Mouse (Mus musculus): ENCODE data around the gene Doc2b.

The Doc2b gene

DNA sequence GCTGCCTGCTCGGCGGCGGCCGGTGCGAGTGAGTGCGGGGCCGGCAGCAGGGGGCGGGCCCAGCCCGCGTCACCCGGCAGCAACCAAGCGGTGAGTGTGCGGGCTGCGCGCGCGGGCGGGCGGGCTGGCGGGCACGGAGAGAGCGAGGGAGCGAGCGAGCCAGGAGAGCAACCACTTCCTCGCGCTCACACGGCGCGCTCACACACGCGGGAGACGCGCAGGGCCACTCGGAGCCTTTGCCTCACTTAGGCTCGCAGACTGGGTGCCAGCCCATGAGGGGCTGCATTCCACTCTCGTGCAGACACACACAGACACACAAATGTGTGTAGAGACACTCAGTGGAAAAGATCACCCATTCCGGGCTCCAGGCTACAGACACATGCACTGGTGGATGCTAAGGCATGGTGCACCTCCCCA lies at the start of gene Doc2b:
Gene Doc2b (minus strand): TSS at position 21 of the 417 bp plus-strand sequence.
- peak; percentile 80 for DNase-seq

DNA sequence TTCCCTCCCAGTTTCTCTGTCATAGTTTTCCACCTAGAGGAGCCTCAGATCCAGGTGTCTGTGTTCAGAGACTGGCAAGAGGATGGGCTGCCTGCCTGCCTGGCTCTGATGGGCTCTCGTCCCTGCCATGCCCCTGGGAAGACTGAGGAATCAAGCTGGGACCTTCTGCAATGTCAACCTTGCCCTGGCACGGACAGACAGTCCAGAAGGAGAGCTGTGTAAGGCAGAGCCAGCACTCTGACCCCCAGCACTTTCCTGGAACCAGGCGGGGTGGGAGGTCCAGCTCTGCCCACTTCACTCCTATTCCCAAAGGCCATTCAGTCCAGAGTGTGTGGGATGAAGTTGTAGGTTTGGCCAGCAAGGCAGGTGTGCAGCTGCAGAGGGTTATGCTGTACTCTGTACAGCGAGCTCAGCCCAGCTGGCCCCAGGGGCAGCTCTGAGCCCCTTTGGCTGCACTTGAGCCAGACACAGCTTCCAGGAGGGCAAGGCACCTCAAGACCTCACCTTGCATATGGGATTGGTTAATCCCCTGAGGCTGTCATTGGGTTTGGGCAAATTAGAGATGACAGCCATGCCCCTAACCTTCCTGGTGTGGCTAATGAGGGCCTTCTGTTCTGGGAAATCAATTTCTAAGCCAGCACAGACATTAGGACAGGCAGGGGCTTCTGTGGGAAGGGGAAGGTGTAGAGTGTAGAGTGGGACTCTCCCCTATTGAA lies 47.2 kb upstream of the Doc2b start:
- DNase-seq, result no peak

DNA sequence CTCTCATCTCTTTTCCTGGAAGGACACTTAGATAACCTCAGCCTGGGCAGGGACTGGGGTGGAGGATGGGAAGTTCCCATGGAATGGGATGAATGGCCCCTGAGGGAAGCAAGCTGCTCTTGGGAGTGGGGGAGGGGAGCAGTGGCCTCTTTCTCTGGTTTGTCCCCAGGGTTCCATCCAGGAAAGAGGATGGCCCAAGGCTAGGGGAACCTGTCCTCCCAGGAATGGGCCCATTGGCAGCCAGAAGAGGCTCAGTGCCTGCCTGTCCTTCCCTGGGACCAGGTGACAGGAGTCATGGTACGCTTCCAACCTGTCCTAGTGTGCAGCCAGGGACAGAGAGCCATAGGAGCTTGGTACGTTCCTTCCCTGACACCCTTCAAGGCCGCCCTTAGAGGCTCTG lies 45.7 kb upstream of the Doc2b start:
- no peak for DNase-seq

DNA sequence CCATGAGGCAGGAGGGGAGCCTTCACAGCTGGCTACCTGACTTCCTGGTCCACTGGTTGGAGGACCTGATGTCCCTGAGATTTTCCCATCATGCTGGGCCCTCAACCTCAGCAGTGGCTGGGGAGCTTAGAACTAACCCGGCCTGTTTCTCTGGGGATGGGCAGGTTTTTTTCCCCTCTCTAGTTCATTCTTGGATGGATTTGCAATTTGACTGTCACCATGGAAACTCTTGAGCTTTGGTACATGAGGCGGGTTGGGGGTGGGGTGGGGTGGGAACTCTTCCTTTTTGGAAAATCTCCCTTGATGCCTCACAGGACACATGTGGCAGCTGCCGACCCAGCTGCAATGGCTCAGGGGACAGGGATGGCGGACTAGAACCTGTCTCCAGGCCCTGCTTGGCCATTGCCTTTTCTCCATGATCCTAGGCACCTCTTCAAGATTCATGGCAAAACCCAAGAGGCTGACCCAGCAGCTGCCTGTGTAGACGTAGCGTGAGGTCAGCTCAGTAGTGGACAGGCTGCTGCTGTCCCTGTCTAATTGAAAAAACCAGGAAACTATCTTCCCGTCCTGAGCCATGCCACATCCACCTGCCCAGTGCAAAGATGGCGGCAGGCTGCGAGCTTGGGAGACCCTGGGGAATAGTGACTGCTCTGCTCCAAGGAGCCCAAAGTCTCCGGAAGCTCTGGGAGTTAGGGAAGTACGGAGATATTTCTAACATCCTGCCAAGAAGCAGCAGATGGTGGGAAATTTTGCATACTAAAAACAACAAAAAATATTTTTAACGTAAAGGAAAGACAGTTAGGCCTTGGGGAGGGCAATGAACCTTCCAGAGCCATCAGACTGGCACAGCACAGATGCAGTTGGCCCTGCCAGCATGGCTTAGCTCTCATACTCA lies 43.9 kb upstream of the Doc2b start:
- DNase-seq, result peak; percentile 25

DNA sequence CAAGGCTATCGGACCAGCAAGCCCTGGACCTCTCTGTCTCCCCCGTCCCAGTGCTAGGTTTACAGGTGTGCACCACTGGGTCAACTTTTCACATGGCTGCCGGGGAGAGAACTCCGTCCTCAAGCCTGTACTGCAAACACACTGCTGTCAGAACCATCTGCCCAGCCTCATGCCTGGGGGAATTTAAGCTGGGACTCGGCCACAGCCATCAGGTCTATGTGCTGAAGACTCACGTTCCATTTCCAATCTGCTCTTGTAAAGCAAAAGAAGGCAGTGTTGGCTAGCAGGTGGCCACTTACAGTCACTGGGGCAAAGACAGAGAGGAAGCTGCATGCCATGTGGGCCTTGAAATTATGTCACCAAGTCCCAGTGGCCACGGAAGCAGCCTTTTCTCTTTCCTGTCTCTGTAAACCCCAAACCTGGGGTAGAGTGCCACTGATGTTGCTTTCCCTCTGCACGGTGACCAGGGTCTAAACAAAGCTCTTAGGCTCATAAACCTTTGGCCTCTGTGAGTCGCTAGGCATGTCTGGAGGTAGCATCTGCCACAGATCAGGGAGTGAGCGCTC lies 43.1 kb upstream of the Doc2b start:
- DNase-seq, result peak; percentile 17

DNA sequence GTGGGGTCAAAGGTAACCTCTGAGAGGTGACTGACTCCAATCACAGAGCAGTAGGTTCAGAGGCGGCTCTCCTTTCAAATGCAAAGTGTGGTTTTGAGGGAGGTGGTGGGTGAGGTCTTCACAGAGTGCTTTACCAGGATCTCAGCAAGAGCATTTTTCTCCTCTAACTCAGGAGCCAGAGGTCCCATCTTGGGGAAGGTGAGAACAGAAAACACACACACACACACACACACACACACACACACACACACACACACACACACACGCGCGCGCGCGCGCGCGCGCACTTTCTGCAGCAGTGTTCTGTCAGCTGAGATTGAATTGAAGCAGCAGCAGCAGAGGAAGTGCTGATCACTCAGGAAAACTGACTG lies 40.4 kb upstream of the Doc2b start:
- no peak for DNase-seq

DNA sequence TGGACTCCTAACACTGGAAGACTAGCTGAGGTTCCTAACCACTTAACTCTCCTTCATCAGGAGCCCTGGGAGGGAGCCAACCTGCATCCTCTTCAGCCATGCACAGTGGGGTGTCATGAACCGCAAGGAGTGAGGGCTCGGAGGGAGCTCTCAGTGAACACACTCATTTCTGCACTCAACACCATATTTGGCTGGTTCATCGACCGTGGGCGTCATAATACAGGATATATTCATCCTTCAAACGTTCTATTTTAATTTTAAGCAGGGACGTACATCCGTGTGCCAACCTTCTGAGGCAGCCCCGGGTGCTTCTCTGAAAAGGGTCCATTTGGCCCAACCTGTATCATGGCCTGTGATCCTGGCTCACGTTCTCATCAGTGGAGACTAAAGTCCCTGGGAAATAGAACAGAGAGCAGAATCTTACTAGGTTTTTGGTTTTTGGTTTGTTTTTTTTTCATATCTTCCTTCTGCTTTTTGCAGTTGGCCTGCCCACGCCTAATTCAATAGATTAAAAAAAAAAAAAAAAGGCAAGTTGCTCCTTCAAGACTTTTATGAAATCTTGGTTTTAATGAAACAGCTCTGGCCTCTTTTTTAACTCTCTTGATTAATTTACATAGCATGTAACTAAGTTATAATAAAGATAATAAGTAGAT lies 39.9 kb upstream of the Doc2b start:
- no peak for DNase-seq

DNA sequence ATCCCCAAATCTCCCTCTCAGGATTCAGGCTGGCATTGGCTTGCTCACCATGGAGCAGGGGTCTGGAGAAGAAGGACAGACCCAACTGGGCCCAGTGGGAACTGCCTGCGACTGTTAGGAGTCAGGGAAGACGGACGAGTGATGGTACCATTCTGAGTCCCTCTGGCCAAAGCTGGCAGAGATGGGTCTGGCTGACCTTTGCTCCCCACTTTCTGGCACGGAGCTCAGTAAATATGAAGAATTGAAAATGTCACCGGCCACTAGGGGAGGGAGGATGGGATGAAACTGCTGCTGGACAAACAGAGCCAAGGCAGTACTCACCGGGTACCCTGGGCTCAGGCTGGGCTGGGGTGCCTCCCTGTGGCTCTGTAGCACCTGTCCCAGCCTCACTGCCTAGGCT lies 37.2 kb upstream of the Doc2b start:
- no peak for DNase-seq

DNA sequence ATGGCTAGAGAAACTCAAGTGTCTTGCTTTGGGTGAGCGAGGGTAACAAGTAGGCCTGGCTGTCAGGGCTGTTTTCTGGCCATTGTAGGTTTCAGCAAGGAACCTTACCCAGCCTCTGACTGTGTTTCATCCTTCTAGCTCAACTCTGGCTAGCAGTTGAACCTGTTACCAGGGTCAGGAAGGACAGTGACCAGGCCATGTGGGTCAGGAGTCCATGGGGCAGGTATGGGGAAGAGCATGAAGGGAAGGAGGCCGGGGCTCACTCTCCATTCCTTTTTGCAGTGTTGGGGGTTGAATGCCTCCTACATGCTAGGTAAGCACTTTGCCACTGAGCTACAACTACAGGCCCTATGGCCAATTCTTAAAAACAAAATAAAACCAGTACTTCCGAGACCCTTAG lies 34.5 kb upstream of the Doc2b start:
- no peak for DNase-seq

DNA sequence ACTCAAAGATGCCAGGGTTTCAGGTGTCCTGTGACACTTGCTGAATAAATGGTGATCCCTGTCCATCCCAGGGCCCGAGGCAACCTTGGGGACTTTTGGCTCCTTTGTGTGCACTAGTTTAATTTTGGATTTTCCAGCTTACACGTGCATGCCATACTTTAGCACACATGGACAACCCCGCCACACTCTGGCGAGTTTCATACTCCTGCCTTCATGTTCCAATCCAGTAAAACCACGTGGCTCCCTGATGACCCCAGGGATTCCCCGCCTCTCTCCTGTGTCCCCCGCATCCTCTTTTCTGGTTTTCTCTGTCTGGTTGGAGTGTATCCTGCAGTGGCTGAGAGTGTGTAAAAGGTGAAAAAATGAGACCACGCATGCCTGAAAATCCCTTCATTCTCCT lies 31.6 kb upstream of the Doc2b start:
- DNase-seq, result no peak

DNA sequence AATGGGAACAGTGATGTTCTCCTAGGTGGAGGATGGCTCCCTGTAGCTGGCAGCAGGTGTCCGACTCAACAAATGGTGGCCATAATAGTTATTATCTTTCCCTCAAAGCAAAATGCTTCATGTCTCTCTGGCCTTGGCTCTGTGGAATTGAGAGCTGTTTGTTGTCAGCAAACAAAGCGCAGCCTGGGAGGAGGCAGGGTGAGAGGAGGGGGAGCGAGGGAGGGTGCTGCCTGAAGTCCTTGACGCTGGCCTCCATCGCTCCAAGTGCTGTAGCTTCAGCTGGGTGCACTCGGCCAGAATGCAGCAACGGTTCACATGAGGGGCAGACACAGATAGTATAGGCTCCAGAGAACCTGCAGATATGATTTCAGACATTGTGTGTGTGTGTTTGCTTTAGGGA lies 27.7 kb upstream of the Doc2b start:
- DNase-seq, result no peak

DNA sequence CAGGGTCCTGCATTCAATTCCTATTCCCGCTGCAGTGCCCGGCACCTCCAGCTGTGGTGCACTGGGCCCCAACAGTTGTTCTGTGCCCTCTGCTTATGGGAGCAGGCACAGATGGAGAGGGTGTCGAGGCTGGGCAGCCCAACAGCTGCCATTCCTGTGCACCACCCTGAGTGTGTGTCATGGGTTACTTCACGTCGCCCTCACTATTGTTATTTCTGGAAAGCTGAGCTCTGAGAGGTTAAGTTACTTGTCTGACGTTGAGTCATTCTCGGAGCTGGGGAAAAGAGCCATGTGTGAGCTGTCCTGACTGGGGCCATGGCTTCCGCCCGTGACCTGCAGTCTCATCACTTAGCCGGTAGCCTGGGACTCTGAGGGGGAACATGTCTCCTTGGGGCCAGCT lies 17.2 kb upstream of the Doc2b start:
- DNase-seq, result no peak

DNA sequence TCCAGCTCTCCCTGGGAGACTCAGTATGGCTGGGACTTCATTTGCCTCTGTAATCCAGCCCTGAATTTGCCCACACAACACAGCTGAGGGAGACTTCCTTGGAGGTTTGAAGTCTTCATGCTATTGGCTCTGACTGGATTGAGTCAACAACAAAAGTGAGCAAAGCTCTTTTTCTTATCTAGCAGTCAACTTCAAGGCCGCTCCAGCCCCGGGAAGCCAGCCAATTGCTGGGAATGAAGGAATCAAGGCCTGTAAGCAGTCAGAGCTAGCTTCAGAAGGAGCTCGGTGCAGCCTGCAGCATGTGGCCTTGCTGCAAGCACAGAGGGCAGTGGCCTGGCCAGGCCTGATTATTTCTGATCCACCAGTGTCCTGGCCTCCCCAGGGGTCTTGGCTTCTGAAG lies 16.1 kb upstream of the Doc2b start:
- DNase-seq, result peak; percentile 65

DNA sequence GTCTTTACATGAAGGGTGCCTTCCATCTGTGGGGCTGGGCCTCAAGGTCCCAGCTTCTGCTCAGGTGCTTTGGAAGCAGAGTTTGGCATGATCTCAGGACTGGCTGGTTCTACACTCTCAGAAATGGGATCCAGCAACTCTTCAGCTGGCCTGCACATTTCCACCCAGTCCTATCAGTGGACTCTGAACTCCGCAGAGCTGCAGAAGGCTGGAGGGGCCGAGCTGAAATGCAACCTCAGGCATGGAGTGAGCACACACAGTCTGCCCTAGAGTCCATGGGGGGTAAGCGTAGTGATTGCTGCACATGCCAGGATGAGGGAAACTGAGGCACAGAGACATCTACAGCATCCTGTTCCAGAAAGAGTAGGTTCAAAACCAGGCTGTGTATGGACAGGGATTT lies 14.7 kb upstream of the Doc2b start:
- no peak for DNase-seq

DNA sequence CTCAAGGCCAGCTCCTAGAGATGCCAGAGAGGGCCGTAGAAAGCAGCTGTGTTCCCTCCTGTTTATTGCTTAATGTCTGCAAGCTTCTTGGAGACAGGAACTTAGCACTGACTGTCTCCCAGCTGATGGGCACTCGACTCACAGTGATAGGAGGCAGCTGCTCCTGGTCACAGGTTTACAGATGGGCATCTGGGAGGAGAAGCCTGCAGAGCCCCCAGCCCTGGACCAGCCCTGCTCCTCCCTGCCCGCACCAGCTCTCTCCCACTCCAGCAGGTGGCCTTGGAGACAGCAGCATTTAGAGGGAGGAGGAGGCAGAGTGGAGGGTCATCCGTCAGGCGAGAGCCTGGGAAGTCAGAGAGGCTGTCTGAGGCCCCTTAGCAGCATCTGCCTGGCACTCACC lies 11.6 kb upstream of the Doc2b start:
- no peak for DNase-seq

DNA sequence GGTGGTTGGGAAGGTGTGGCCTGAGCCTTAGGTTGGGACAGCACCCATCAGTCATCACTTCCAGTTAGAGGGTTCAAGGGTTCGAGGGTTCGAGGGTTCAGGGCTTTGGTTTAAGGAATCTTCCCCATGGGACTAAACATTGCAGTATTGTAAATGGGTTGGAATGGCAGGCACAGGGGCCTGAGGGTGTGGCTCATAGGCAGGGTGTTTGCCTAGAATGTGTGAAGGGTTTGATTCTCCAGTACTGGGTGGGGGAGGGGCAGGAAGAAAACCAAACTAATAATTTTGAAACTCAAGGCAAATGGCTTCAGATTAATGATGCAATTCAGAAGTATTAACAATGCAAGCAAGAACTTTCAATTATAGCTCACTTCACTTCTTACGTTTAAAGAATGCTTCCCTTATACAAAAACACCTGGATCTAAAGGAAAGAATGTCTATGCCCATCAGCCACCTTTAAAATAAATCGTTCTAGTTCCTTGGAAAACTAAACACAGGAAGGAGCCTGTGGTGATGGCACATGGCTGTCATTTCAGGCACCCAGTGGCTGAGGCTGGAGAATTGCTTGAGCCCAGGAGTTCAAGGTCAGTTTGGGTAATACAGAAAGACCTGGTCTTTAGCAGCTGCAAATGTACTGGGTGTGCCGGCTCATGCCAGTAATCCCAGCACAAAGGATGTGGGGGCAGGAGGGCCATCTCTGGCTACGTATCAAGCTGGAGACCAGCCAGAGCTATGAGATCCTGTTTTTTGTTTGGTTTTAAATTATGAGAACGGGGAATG lies 6.1 kb upstream of the Doc2b start:
- no peak for DNase-seq

DNA sequence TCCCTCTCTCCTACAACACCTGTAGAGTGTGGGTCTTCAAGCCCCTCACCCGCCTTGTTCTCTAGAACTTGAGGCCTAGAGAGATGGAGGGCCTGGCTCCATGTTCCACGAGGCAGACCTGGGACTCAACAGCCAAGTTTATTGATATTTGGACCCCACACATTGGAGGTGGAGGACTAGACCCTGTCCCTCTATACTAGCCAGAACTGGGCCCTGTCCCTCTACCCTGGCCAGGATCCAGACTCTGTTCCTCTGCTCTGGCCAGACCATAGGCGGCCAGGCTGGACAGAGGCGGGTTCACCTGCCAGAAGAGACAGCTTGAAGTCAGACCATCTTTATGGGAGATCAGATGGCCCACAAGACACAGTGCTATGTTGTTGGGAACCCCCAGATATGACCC lies 5.5 kb upstream of the Doc2b start:
- no peak for DNase-seq

DNA sequence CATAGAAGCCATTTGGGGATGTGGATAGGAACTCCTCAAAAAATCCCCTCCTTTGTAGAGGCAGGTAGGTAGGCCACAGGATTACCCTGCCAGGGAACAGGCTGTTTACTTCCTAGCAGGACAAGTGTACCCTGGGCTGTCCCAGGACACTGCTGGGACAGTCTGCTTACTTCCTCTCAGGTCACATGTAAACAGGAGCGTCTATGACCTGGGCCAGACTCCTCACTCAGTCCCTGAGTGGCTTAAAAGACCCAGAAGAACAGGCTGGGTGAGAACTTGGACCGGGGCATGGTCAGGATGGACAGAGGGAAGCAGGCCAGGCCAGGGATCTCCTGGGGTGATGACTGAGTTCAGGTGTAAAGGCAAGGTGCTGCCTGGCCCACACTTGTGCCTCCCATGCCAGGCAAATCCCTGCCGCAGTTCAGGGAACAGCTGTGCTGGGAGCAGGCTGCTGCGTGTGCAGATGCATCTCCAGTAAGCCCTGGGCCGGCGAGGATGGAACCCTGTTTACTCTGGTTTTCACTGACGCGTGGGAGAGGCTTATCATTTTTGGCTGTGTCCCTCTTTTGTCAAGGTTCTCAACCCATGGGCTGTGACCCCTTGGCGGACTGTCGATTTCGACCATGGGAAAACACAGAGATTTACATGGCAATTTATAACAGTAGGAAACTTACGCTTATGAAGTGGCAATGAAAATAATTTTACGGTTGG lies 842 bp upstream of the Doc2b start:
- DNase-seq, result no peak

DNA sequence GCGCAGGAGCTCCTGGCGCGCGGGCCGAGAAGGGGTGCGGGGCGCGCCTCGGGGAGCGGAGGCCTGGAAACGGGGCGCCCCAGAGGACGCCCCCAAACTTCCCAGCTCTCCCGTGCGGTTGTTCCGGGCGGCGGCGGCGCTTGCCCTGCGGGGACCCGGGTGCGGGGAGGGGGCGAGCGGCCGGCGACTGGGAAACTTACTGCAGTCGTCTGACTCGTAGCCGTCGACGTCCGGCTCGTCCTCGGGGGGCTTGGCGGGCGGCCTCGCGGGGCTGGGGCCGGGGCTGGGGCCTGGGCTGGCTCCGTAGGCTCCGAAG lies 570 bp downstream of the Doc2b start:
- peak; percentile 29 for DNase-seq

DNA sequence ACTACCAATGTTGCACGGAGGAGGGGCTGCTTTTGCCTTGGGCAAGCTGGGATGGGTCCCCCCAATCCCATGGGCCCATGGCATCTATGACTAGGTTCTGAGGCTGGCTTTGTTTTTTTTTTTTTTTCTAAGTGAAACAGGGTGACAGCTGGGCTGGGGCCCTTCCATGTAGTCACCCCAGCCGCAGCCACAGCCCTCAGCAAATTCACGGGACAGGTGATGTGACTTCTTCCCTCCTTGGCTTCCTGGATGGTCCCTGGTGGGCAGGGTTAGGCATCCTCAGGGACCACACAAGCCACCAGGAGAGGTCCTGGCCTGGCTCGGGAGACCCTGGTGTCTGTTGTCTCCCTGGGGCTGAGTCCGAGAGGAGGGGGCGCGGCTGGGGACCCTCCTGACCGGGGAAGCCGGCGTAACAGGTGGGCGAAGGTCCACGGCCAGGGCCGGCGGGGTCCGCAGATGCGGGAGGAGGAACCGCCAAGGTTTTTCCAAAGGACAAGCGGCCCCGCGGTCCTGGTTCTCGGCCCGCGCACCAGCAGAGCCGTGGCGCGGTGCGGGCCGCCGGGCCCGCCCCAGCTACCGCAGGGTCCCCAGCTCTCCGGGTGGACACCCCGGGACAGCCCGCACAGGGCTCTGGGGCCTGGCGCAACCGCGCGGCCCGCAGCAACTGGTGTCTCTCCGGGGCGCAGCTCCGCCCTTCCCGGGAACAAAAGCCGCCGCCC lies 1.1 kb downstream of the Doc2b start:
- peak; percentile 12 for DNase-seq

DNA sequence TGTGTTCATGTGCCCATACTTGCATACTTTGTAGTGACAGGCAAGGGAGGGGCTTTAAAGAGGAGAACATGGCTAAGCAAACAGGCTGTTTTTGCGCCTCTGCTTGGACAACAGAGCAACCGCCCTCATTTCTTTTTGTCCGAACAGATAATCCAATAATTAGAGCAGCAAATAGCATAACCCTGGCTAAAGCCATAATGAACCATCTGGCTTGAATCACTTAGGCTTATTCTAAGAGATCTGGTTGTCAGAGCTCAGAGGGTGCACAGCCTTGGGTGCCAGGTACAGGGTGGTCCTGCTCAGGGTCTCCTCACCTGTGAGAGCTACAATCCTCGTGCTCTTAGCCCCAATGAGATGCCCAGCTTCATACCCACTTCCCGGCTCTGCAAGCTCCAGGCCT lies 2.5 kb downstream of the Doc2b start:
- DNase-seq, result no peak

DNA sequence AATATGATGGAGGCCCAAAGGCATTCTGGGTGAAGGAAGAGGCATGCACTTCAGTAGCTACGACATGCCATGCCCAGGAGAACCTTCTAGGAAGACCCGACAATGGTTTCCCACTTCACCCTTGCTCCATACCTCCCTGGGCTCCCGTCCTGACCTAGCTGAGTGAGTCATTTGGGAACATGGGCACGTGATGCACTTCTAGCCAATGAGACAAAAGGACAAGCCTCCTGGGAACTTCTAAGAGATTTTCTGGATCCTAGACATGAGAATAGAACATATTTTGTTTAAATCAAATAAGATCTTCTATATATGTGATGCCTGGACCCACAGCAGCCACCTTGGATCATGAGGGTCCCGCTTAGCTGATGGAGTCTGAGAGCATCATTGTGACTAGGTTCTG lies 3.3 kb downstream of the Doc2b start:
- no peak for DNase-seq

All from right cerebral cortex, postnatal 4 days (tissue).